Mouse (Mus musculus) embryonic fibroblast, embryonic 13.5 days (primary cell): ENCODE data around the gene Fscn1.

Experiments used
- CTCF ChIP-seq: IDR thresholded peaks from 2 replicates; pipeline ENCODE4 v1.5.1; 2011; ENCODE audit warnings: mild to moderate bottlenecking, control low read depth, low read length, moderate library complexity, borderline replicate concordance; ENCODE audit not compliant: insufficient read depth
- POLR2A ChIP-seq: IDR thresholded peaks from 2 replicates; pipeline ENCODE4 v1.6.1; 2011; ENCODE audit warnings: low read depth, mild to moderate bottlenecking, control low read depth, low read length, moderate library complexity

DNA sequence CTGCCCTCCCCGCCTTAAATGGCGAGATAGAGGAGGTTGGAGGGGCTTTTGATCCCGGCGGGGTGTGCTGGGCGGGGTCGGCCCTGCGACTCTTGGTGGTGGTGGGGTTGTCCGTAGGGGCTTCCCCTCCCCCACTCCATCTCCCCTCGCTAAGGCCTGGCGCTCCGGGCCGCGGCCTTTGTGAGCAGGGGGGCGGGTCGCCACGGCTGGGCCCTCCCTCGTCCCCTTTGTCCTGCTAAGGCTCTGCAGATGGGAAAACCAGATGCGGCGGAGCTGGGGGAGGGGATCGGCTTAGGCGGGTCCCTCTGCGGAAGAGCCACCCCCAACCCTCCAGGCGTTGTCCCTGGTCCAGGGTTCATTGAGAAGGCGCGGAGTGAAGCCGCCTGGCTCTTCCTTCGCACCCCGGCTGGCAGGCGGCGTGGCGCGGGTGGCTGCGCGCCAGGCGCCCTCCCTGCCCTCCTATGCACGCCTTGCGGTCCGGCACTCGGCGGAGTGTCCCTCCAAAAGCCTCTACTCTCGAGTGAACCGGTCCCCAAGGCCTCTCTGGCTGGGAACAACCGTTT, 1.8 kb downstream of the Fscn1 start:
- TF ChIP-seq CTCF: no peak
- peak; percentile 49 for TF ChIP-seq POLR2A
